Mouse (Mus musculus) gastrocnemius, postnatal 4 days (tissue): ENCODE measurements around the gene Mettl15. TPM values are rescaled to one million over a fixed set of nuclear protein-coding genes. Genes with fewer than 3 reads are reported as not detected.

Experiments used
- DNase-seq, 2 experiments: peaks; one replicate each; pipeline ENCODE4 v3.0.0; 2021 to 2022; ENCODE audit warnings: low spot score in 2 of 2, mixed read lengths in 2 of 2
- microRNA-seq: library from miRNA; unstranded; fragments of <30 nt; microRNA quantifications from one replicate; pipeline ENCODE4 v1.2.0, GENCODE M21; 2021
- total RNA-seq, 2 experiments: library from RNA; stranded (reverse); gene quantifications; 2 replicates each; pipeline ENCODE4 v1.2.3; 2021

Mettl15 gene
- total RNA-seq, 2 experiments from 2014 or later = 8.6 to 9.3 TPM

- DNase-seq = no peak
These were observed 97.6 kb downstream of the Mettl15 start for GRCm38 (mm10) chr2:109182993-109183392.

- no peak for DNase-seq
These were observed 122.0 kb downstream of the Mettl15 start for GRCm38 (mm10) chr2:109158509-109158908.

GRCm38 (mm10) chr2:109156131-109156530 is 124.4 kb downstream of the Mettl15 start:
- no peak for DNase-seq

- DNase-seq = no peak
These were observed 127.0 kb downstream of the Mettl15 start for GRCm38 (mm10) chr2:109153402-109154050.

GRCm38 (mm10) chr2:109147292-109147691 is 133.3 kb downstream of the Mettl15 start:
- no peak for DNase-seq

GRCm38 (mm10) chr2:109144410-109144809 is 136.1 kb downstream of the Mettl15 start:
- no peak for DNase-seq

- DNase-seq = no peak
These were observed 140.2 kb downstream of the Mettl15 start for GRCm38 (mm10) chr2:109140330-109140729.

- DNase-seq = no peak
These were observed 143.3 kb downstream of the Mettl15 start for GRCm38 (mm10) chr2:109137276-109137675.

GRCm38 (mm10) chr2:109130718-109131117 is 149.8 kb downstream of the Mettl15 start:
- DNase-seq = no peak

- DNase-seq = no peak
These were observed 150.6 kb downstream of the Mettl15 start for GRCm38 (mm10) chr2:109129921-109130320.

GRCm38 (mm10) chr2:109105773-109106484 is 174.6 kb downstream of the Mettl15 start:
- DNase-seq = no peak

- no peak for DNase-seq
These were observed 230.9 kb downstream of the Mettl15 start for GRCm38 (mm10) chr2:109049686-109050085.

Small RNAs within 50 kb of the gene (microRNA-seq; reads per million reads assigned to microRNA genes)
- not detected for gene Gm24115

Other genes with a start within 250 kb of the Mettl15 start
- 1 to 10 TPM; 4.9 TPM for gene Kif18a, start within 50 bp of the Mettl15 start, total RNA-seq